ENCODE assay signal across 15 mouse cellular contexts in the genomic region with DNA sequence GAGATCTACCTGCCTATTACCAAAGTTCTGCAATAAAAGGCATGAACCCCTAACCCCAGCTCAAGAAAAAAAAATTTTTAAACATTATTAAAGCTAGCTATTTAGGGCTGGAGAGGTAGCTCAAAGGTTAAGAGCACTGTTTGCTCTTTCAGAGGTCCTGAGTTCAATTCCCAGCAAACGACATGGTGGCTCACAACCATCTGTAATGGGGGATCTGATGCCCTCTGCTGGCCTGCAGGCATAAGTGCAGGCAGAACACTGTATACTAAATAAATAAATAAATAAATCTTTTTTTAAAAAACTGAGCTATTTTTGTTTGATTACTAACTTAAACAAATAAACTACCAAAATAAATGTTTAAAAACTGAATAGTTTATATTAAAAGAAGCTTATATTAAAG.
A peak's percentile ranks its signal among the peaks of the same experiment; 100 is the strongest.
DNase-seq lines count a peak whose midpoint lies in the region; ATAC-seq and TF ChIP-seq lines count a peak whose summit lies in the region.
"Had no signal": no experiment of that assay in that cellular context is flagged by ENCODE, and none has a peak within 500 bp of the region (broad histone marks: within the 10 kb centered on the region; RNA-seq: fewer than 3 reads in every experiment).

No protein-coding gene starts in this region.

- ATAC-seq in CD4-positive, CD25-positive, alpha-beta regulatory T cell, adult 4 months, result no peak

- DNase-seq in CD4-positive, CD25-positive, alpha-beta regulatory T cell, adult 2 months (ENCODE audit: low read depth, low spot score), result peak; percentile 30
- DNase-seq in left cerebral cortex, adult 2 months (ENCODE audit: extremely low spot score in 1 of 2, low spot score in 2 of 2), result no peak
- no peak for DNase-seq in left cerebral cortex, adult 9 months (ENCODE audit: low spot score in 2 of 2)
- DNase-seq in 3T3-L1 (ENCODE audit: low read depth, low spot score), result peak; percentile 4
- DNase-seq in ZHBTc4 (ENCODE audit: low read depth, low spot score), result peak; percentile 45
- no peak for DNase-seq in right cerebral cortex, adult 18-20 months
- no peak for DNase-seq in urinary bladder, postnatal 36 days (ENCODE audit: low spot score in 2 of 2)
- DNase-seq: adrenal gland, postnatal 10 days; cerebellum, adult 11-12 months; heart, postnatal 36 days; kidney, postnatal 4 days had no signal

- intact Hi-C loops in left cerebral cortex, adult 2 months (cut with DNase I), result no loop called here

- no peak overlapping the region for H3K4me3 ChIP-seq in left cerebral cortex, adult 2 months
- H3K4me3 ChIP-seq: liver, embryonic 15.5 days; megakaryocyte, embryonic 14.5 days; myocyte had no signal

- H3K27ac ChIP-seq in left cerebral cortex, adult 2 months, result no peak overlapping the region
- H3K27ac ChIP-seq: liver, embryonic 15.5 days had no signal

- peak; percentile 50 for TF ChIP-seq CTCF in left cerebral cortex, adult 2 months (IDR thresholded peaks at IDR 0.05)

Comparison
In these comparisons a context has a peak if more than half of its experiments do, and no peak if none do; other contexts are left out.
1. DNase-seq: peak in CD4-positive, CD25-positive, alpha-beta regulatory T cell, adult 2 months (single experiment), 3T3-L1 (single experiment) and ZHBTc4 (single experiment); none in left cerebral cortex, adult 2 months (0 of 2), left cerebral cortex, adult 9 months (0 of 2), right cerebral cortex, adult 18-20 months (single experiment) and urinary bladder, postnatal 36 days (0 of 2).